Mouse (Mus musculus) forebrain, postnatal 0 days (tissue): ENCODE data around the gene Atpaf1. TPM values are rescaled to one million over a fixed set of nuclear protein-coding genes. Genes with fewer than 3 reads are reported as not detected.

Experiments
- ATAC-seq: fragments of 200-750 bp; cut with Nextera tagmentation; 2 replicates; pipeline ENCODE4 v1.8.0; 2017; ENCODE audit warnings: mild to moderate bottlenecking, moderate library complexity
- DNase-seq: peaks from one replicate; pipeline ENCODE4 v3.0.0-alpha.2; 2015
- H3K27ac ChIP-seq: fragments of 300-500 bp; sonication (generic); 2 replicates; pipeline ENCODE4 v1.5.1; 2014; ENCODE audit warnings: low read depth, mild to moderate bottlenecking, antibody characterized with exemption, low read length, moderate library complexity, mixed read lengths
- H3K27me3 ChIP-seq: fragments of 300-500 bp; sonication (generic); 2 replicates; pipeline ENCODE4 v1.6.1; 2014; ENCODE audit warnings: mild to moderate bottlenecking, low read length, mixed read lengths; ENCODE audit not compliant: insufficient read depth
- H3K36me3 ChIP-seq: fragments of 300-500 bp; sonication (generic); 2 replicates; pipeline ENCODE4 v1.6.1; 2014; ENCODE audit warnings: mild to moderate bottlenecking, moderate library complexity; ENCODE audit not compliant: insufficient read depth
- H3K4me1 ChIP-seq: fragments of 300-500 bp; sonication (generic); 2 replicates; pipeline ENCODE4 v1.6.1; 2014; ENCODE audit warnings: antibody characterized with exemption; ENCODE audit not compliant: insufficient read depth
- H3K4me2 ChIP-seq: fragments of 300-500 bp; sonication (generic); 2 replicates; pipeline ENCODE4 v1.6.1; 2014; ENCODE audit warnings: low read depth, mild to moderate bottlenecking, moderate library complexity
- H3K4me3 ChIP-seq: fragments of 300-500 bp; sonication (generic); 2 replicates; pipeline ENCODE4 v1.5.1; 2014; ENCODE audit warnings: low read depth, low read length, mixed read lengths
- H3K9ac ChIP-seq: fragments of 300-500 bp; sonication (generic); 2 replicates; pipeline ENCODE4 v1.6.1; 2014; ENCODE audit warnings: mild to moderate bottlenecking
- H3K9me3 ChIP-seq: fragments of 300-500 bp; sonication (generic); 2 replicates; pipeline ENCODE4 v1.6.1; 2016; ENCODE audit warnings: low read length
- CTCF ChIP-seq: sonication (generic); IDR thresholded peaks from 2 replicates; pipeline ENCODE4 v1.5.1; 2016; ENCODE audit warnings: antibody characterized with exemption, control low read depth, low read depth
- WGBS: fragments of 180-500 bp; shearing (Covaris S2); extraction: QIAGEN DNeasy Blood & Tissue Kit; methylation state at CpG from one replicate; pipeline ENCODE4 v1.1.7; 2014; 5-methylcytosine and 5-hydroxymethylcytosine counted together
- polyA plus RNA-seq: library from polyadenylated mRNA; unstranded; fragments of >200 nt; fragmentation: Nextera tagmentation; extraction: Ambion mirVana; gene quantifications from 2 replicates; pipeline ENCODE4 v1.2.1, GENCODE M21; 2015
- total RNA-seq: library from RNA; depleted of rRNA; stranded (reverse); fragments of >200 nt; gene quantifications from 2 replicates; pipeline ENCODE4 v1.2.3, GENCODE M21; 2014

Atpaf1 gene
- total and polyA plus RNA-seq, 2 experiments from 2014 or later = 34.0 to 40.9 TPM

DNA sequence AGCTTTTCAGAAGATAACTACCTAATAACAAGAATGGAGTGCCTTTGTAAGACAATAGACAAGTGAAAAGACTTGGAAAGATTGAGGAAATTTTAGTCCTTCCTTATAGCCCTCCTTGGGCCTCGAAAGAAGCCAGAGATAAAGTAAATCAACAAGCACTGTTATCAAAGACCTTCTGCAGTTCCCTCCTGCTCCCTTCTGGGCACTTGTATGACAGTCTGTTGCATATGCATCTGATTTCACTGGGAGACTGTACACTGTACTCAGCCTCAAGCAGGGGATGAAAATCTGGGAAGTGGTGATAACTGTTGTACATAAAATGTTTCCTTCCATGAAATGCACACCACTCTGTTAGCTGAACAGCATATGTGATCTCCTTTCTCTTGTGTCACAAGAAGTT lies 35.3 kb upstream of the Atpaf1 start:
- 92% methylated on average over 1 of the region's 1 CpGs for WGBS

DNA sequence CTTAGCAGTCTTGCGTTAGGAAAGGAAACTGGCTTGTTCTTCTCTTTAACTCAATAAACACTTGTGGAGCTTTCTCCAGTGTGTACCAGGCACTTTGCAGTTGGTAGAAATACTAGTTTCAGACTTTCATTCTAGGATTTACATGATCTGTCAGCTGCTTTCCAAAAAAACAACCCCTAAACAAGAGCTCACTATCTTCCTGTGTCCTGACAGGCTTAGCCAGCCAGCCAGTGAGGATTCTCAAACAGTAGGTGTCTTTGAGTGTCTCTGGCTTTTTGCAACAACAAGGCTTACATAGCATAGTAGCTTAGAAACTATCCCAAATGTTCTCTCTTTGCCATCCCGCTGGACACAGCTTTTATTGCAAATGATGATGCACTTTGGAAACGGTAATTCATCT lies 30.5 kb upstream of the Atpaf1 start:
- peaks cover 35% of the 10 kb centered on the region for H3K36me3 ChIP-seq
- H3K27me3 ChIP-seq = no peaks in the 10 kb centered on the region
- DNase-seq (no peak), ATAC-seq (no peak)
- no peaks in the 10 kb centered on the region for H3K4me1 ChIP-seq
- no peak overlapping the region for H3K9ac ChIP-seq
- no peak overlapping the region for H3K4me2 ChIP-seq
- TF ChIP-seq CTCF = no peak
- 97% methylated on average over 3 of the region's 3 CpGs for WGBS
- H3K9me3 ChIP-seq = no peaks in the 10 kb centered on the region
- H3K27ac ChIP-seq = no peak overlapping the region
- no peak overlapping the region for H3K4me3 ChIP-seq

More for the DNA sequence above, 35.3 kb upstream of the Atpaf1 start:
- no peak for DNase-seq
- no peaks in the 10 kb centered on the region for H3K9me3 ChIP-seq
- no peak for ATAC-seq
- no peak overlapping the region for H3K4me2 ChIP-seq
- no peak for TF ChIP-seq CTCF
- no peak overlapping the region for H3K9ac ChIP-seq
- H3K4me1 ChIP-seq = no peaks in the 10 kb centered on the region
- H3K27ac ChIP-seq = no peak overlapping the region
- no peaks in the 10 kb centered on the region for H3K27me3 ChIP-seq
- no peak overlapping the region for H3K4me3 ChIP-seq
- H3K36me3 ChIP-seq = peaks cover 36% of the 10 kb centered on the region

- ATAC-seq (no peak), DNase-seq (no peak)
- TF ChIP-seq CTCF = no peak
- no peak overlapping the region for H3K4me3 ChIP-seq
- no peak overlapping the region for H3K27ac ChIP-seq
- peaks cover 34% of the 10 kb centered on the region for H3K36me3 ChIP-seq
- no peak overlapping the region for H3K9ac ChIP-seq
- no peaks in the 10 kb centered on the region for H3K9me3 ChIP-seq
- H3K4me1 ChIP-seq = no peaks in the 10 kb centered on the region
- H3K27me3 ChIP-seq = no peaks in the 10 kb centered on the region
- WGBS = 95% methylated on average over 1 of the region's 1 CpGs
- H3K4me2 ChIP-seq = no peak overlapping the region
These were observed 29.8 kb upstream of the Atpaf1 start for GRCm38 (mm10) chr4:115754851-115755250.

- no peak overlapping the region for H3K9ac ChIP-seq
- H3K27ac ChIP-seq = no peak overlapping the region
- no peak for TF ChIP-seq CTCF
- H3K4me2 ChIP-seq = no peak overlapping the region
- no peak overlapping the region for H3K4me3 ChIP-seq
- peaks cover 60% of the 10 kb centered on the region for H3K36me3 ChIP-seq
- DNase-seq (peak; percentile 37), ATAC-seq (no peak)
- H3K4me1 ChIP-seq = no peaks in the 10 kb centered on the region
- no peaks in the 10 kb centered on the region for H3K9me3 ChIP-seq
- no peaks in the 10 kb centered on the region for H3K27me3 ChIP-seq
- WGBS = 27% methylated on average over 3 of the region's 3 CpGs
These were observed 23.4 kb upstream of the Atpaf1 start for GRCm38 (mm10) chr4:115761206-115761605.

- Histone ChIP-seq H3K36me3 (peaks cover 64% of the 10 kb centered on the region), H3K4me3 (no peak overlapping the region), H3K27ac (no peak overlapping the region), H3K9ac (no peak overlapping the region), H3K4me1 (no peaks in the 10 kb centered on the region), H3K4me2 (no peak overlapping the region), H3K27me3 (no peaks in the 10 kb centered on the region), H3K9me3 (no peaks in the 10 kb centered on the region)
- DNase-seq (no peak), ATAC-seq (no peak)
- no peak for TF ChIP-seq CTCF
- 80% methylated on average over 11 of the region's 11 CpGs for WGBS
These were observed 20.0 kb upstream of the Atpaf1 start for GRCm38 (mm10) chr4:115764581-115764980.

DNA sequence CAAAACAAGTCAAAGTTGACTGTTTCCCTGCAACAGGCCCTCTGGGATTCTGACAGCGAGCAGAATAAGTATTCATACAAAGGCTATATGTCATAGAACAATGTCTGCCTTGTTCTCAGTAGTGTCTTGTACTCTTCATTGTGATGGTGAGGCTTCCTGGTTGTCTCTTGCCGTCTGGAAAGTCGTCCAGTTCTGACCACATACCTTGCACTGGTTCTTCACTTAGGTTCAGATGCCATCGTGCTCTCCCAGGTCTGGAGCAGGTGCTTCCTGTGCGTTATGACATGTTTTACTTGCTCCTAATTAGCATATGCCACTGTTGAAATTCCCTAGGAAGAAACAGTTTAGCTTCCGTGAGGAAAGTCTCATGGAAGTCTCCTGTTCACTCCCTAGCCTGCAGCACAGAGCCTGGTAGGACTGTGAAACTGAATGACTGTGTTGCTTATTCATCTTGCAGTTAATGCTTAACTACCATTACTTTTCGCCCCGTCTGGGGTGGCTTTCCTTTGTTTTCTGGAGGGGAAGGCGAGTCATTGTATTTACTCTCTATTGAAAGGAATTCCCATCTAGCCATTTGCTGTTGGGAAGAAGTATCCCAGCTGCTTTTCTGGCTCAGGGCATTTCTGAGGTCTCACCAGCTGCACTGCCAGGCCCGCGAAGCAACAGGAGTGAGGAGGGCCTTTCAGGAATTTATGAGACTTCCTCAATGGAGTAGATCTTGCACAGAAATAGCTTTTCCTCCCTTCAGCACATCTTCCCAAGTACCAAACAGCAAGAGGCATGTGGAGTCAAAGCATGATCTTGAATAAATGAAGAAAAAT lies 16.8 kb upstream of the Atpaf1 start:
- WGBS = 59% methylated on average over 11 of the region's 11 CpGs
- Histone ChIP-seq H3K4me1 (no peaks in the 10 kb centered on the region), H3K27ac (no peak overlapping the region), H3K9ac (no peak overlapping the region), H3K36me3 (peaks cover 57% of the 10 kb centered on the region), H3K9me3 (no peaks in the 10 kb centered on the region), H3K4me2 (no peak overlapping the region), H3K27me3 (no peaks in the 10 kb centered on the region), H3K4me3 (no peak overlapping the region)
- DNase-seq = no peak
- no peak for ATAC-seq
- no peak for TF ChIP-seq CTCF

DNA sequence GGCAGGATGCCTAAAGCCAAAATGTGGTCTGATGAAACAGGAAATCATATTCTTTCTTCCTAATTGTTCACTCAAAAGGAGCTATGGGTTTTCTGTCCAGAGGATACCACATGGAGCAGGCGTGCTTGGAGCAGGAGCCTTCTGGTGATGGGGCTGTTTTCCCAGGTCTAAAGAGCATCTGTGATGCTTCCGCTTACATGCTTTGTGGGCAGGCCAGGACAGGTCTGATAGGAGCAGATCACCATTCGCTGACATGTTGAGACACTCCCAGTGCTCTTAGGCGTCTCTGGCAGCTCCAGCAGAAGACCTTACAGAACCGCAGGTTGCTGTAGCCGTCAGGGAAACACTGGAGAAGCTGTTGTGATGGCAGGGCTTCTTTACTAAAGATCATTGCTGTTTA lies 9.6 kb upstream of the Atpaf1 start:
- H3K27me3 ChIP-seq = no peaks in the 10 kb centered on the region
- H3K36me3 ChIP-seq = peaks cover 31% of the 10 kb centered on the region
- H3K4me3 ChIP-seq = no peak overlapping the region
- no peak overlapping the region for H3K27ac ChIP-seq
- H3K4me2 ChIP-seq = no peak overlapping the region
- no peak for ATAC-seq
- DNase-seq = no peak
- no peaks in the 10 kb centered on the region for H3K4me1 ChIP-seq
- no peak for TF ChIP-seq CTCF
- H3K9me3 ChIP-seq = no peaks in the 10 kb centered on the region
- 79% methylated on average over 6 of the region's 6 CpGs for WGBS
- no peak overlapping the region for H3K9ac ChIP-seq
